17 mouse cellular contexts compared by ENCODE assay signal in the genomic region with DNA sequence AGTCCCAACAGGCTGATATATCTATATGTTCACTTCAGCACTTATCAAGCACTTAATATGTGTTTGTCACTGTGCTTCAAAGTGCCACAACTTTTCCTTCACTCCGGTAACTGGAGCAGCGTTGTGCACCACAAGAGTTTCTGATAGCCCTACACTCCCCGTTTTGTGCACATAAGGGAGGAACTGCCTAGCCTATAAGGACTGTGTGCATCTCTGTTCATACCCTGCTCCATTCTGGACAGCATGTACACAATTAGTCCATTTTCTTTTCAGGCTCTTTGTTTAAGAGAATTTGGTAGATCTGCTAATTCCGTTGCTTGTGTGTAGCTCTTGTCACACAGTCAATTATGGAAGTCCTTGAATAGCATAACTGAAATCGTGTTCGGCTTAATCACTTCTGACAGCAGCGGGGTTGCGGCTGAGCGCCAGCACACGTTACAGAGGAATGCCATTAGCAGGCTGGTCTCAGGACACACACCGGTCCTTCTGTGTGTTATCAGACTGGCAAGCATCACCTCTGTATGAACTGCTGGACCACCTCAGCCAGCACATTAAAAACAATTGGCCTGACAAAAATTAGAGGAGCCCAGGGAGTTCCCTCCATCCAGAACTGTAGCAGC.
DNase-seq lines count a peak whose midpoint lies in the region; ATAC-seq lines count a peak whose summit lies in the region.
"Had no signal": no experiment of that assay in that cellular context is flagged by ENCODE, and none has a peak within 500 bp of the region (broad histone marks: within the 10 kb centered on the region; RNA-seq: fewer than 3 reads in every experiment).

No protein-coding gene starts in this region.

- peak overlapping the region; percentile 29; the same call in 1 of the 2 replicates for H3K27ac ChIP-seq in heart, embryonic 10.5 days
- H3K27ac ChIP-seq in heart, embryonic 11.5 days (ENCODE audit: low read depth, low read length), result no peak overlapping the region
- H3K27ac ChIP-seq in midbrain, embryonic 12.5 days (replicated peaks), result no peak overlapping the region
- H3K27ac ChIP-seq in midbrain, embryonic 10.5 days (replicated peaks), result no peak overlapping the region
- peak overlapping the region; percentile 14; the same call in 1 of the 2 replicates for H3K27ac ChIP-seq in hindbrain, embryonic 14.5 days
- H3K27ac ChIP-seq: embryonic facial prominence, embryonic 13.5 days; liver, embryonic 14.5 days; stomach, embryonic 15.5 days had no signal

- H3K4me1 ChIP-seq in heart, embryonic 10.5 days, result no peaks in the 10 kb centered on the region; the same call in 1 of the 2 replicates
- no peaks in the 10 kb centered on the region for H3K4me1 ChIP-seq in heart, embryonic 11.5 days (ENCODE audit: control insufficient read depth, insufficient read depth, low read length)
- H3K4me1 ChIP-seq in midbrain, embryonic 12.5 days, result peaks cover 9% of the 10 kb centered on the region; the same call in 1 of the 2 replicates
- H3K4me1 ChIP-seq in midbrain, embryonic 10.5 days, result no peaks in the 10 kb centered on the region
- 0 out of 2 replicates have a peak, but pooled peaks cover 7% of the 10 kb centered on the region for H3K4me1 ChIP-seq in hindbrain, embryonic 14.5 days (replicated peaks; ENCODE audit: control insufficient read depth, insufficient read depth, low read length)
- H3K4me1 ChIP-seq: stomach, embryonic 15.5 days had no signal

- no peaks in the 10 kb centered on the region for H3K36me3 ChIP-seq in heart, embryonic 10.5 days
- H3K36me3 ChIP-seq in heart, embryonic 11.5 days (ENCODE audit: control insufficient read depth, insufficient read depth, low read length), result no peaks in the 10 kb centered on the region
- H3K36me3 ChIP-seq in midbrain, embryonic 12.5 days, result no peaks in the 10 kb centered on the region
- no peaks in the 10 kb centered on the region for H3K36me3 ChIP-seq in midbrain, embryonic 10.5 days
- H3K36me3 ChIP-seq in hindbrain, embryonic 14.5 days (replicated peaks; ENCODE audit: control insufficient read depth, insufficient read depth), result no peaks in the 10 kb centered on the region
- H3K36me3 ChIP-seq: embryonic facial prominence, embryonic 13.5 days; stomach, embryonic 15.5 days had no signal

- H3K4me3 ChIP-seq in heart, embryonic 10.5 days, result no peak overlapping the region
- no peak overlapping the region for H3K4me3 ChIP-seq in heart, embryonic 11.5 days (ENCODE audit: low read depth, low read length)
- H3K4me3 ChIP-seq in midbrain, embryonic 12.5 days, result no peak overlapping the region
- H3K4me3 ChIP-seq in midbrain, embryonic 10.5 days, result no peak overlapping the region
- H3K4me3 ChIP-seq in hindbrain, embryonic 14.5 days (replicated peaks; ENCODE audit: low read length), result no peak overlapping the region
- H3K4me3 ChIP-seq: embryonic facial prominence, embryonic 13.5 days; stomach, embryonic 15.5 days had no signal

- no peaks in the 10 kb centered on the region for H3K9me3 ChIP-seq in heart, embryonic 10.5 days
- H3K9me3 ChIP-seq in heart, embryonic 11.5 days (replicated peaks; ENCODE audit: control insufficient read depth, low read length), result no peaks in the 10 kb centered on the region
- H3K9me3 ChIP-seq in midbrain, embryonic 12.5 days, result no peaks in the 10 kb centered on the region
- no peaks in the 10 kb centered on the region for H3K9me3 ChIP-seq in midbrain, embryonic 10.5 days (replicated peaks)
- no peaks in the 10 kb centered on the region for H3K9me3 ChIP-seq in hindbrain, embryonic 14.5 days (ENCODE audit: control insufficient read depth, low read length)
- H3K9me3 ChIP-seq: embryonic facial prominence, embryonic 13.5 days; stomach, embryonic 15.5 days had no signal

- H3K9ac ChIP-seq in heart, embryonic 11.5 days (ENCODE audit: low read depth, low read length), result no peak overlapping the region
- H3K9ac ChIP-seq in midbrain, embryonic 12.5 days (replicated peaks), result no peak overlapping the region
- H3K9ac ChIP-seq in hindbrain, embryonic 14.5 days, result no peak overlapping the region
- H3K9ac ChIP-seq: embryonic facial prominence, embryonic 13.5 days; liver, embryonic 14.5 days; stomach, embryonic 15.5 days had no signal

- DNase-seq in heart, embryonic 10.5 days (ENCODE audit: low spot score), result no peak
- no peak for DNase-seq in midbrain, embryonic 10.5 days (ENCODE audit: low spot score)
- DNase-seq in hindbrain, embryonic 14.5 days (ENCODE audit: low spot score), result peak; percentile 53
- DNase-seq in retina, postnatal 1 day, result peak; percentile 91
- no peak for DNase-seq in left cerebral cortex, adult 8-10 months (ENCODE audit: low spot score in 2 of 2)
- DNase-seq in ovary, postnatal 10 days (ENCODE audit: low spot score), result no peak
- DNase-seq: cerebellum, adult 18-20 months; gastrocnemius, postnatal 36 days; kidney, adult 18-20 months; lung, postnatal 14 days; right cerebral cortex, postnatal 4 days had no signal

- H3K4me2 ChIP-seq in heart, embryonic 11.5 days, result no peak overlapping the region
- no peak overlapping the region for H3K4me2 ChIP-seq in midbrain, embryonic 12.5 days (replicated peaks)
- no peak overlapping the region for H3K4me2 ChIP-seq in hindbrain, embryonic 14.5 days (replicated peaks)
- H3K4me2 ChIP-seq: embryonic facial prominence, embryonic 13.5 days; stomach, embryonic 15.5 days had no signal

- no peak for ATAC-seq in heart, embryonic 11.5 days (replicated peaks; ENCODE audit: insufficient number of reproducible peaks, low FRiP score, low TSS enrichment)
- peak; percentile 38; the same call in 1 of the 2 replicates for ATAC-seq in midbrain, embryonic 12.5 days (ENCODE audit: low FRiP score, low read depth)
- no peak for ATAC-seq in hindbrain, embryonic 14.5 days (ENCODE audit: low FRiP score)
- ATAC-seq: activated CD4-positive, CD25-positive, alpha-beta regulatory T cell, adult 4 months had no signal

- 61% methylated on average over 11 of the region's 11 CpGs for WGBS in heart, embryonic 10.5 days
- 58% methylated on average over 11 of the region's 11 CpGs for WGBS in heart, embryonic 11.5 days (ENCODE audit: insufficient replicate concordance)
- 67% methylated on average over 11 of the region's 11 CpGs for WGBS in midbrain, embryonic 12.5 days
- WGBS in midbrain, embryonic 10.5 days, result 93% methylated on average over 11 of the region's 11 CpGs
- WGBS in hindbrain, embryonic 14.5 days, result 43% methylated on average over 11 of the region's 11 CpGs

- H3K27me3 ChIP-seq in heart, embryonic 10.5 days (ENCODE audit: insufficient read depth, poor library complexity, severe bottlenecking), result no peaks in the 10 kb centered on the region
- H3K27me3 ChIP-seq in heart, embryonic 11.5 days (ENCODE audit: control insufficient read depth, insufficient read depth, low read length), result no peaks in the 10 kb centered on the region
- H3K27me3 ChIP-seq in midbrain, embryonic 12.5 days, result no peaks in the 10 kb centered on the region
- no peaks in the 10 kb centered on the region for H3K27me3 ChIP-seq in midbrain, embryonic 10.5 days (ENCODE audit: low read depth, poor library complexity, severe bottlenecking)
- no peaks in the 10 kb centered on the region for H3K27me3 ChIP-seq in hindbrain, embryonic 14.5 days (ENCODE audit: control insufficient read depth, insufficient read depth, low read length)
- H3K27me3 ChIP-seq: embryonic facial prominence, embryonic 13.5 days; stomach, embryonic 15.5 days had no signal

Comparison
In these comparisons a context has a peak if more than half of its experiments do, and no peak if none do; other contexts are left out.
1. H3K27ac ChIP-seq: peak in heart, embryonic 10.5 days (single experiment) and hindbrain, embryonic 14.5 days (single experiment); none in heart, embryonic 11.5 days (single experiment), midbrain, embryonic 12.5 days (single experiment) and midbrain, embryonic 10.5 days (single experiment).
2. DNase-seq: peak in hindbrain, embryonic 14.5 days (single experiment) and retina, postnatal 1 day (single experiment); none in heart, embryonic 10.5 days (single experiment), midbrain, embryonic 10.5 days (single experiment), left cerebral cortex, adult 8-10 months (0 of 2) and ovary, postnatal 10 days (single experiment).